Mouse (Mus musculus) naive thymus-derived CD4-positive, alpha-beta T cell, adult 2 months (primary cell): Measurements from ENCODE around the gene Mta1.

ENCODE experiments used
- DNase-seq: peaks from one replicate; pipeline ENCODE4 v3.0.0-alpha.2; 2011; ENCODE audit warnings: low read depth

Gene Mta1

GRCm38 (mm10) chr12:113149341-113149740 lies 51.3 kb downstream of the Mta1 start:
- no peak for DNase-seq

GRCm38 (mm10) chr12:113149896-113150295 lies 51.8 kb downstream of the Mta1 start:
- DNase-seq, result peak; percentile 69

- DNase-seq, result no peak
Observed at GRCm38 (mm10) chr12:113150591-113150990, 52.5 kb downstream of the Mta1 start.

GRCm38 (mm10) chr12:113151046-113151445 lies 53.0 kb downstream of the Mta1 start:
- DNase-seq, result peak; percentile 22

- no peak for DNase-seq
Observed at GRCm38 (mm10) chr12:113151661-113152271, 53.7 kb downstream of the Mta1 start.

- DNase-seq, result peak; percentile 74
Observed at GRCm38 (mm10) chr12:113152272-113152661, 54.2 kb downstream of the Mta1 start.

GRCm38 (mm10) chr12:113152991-113153525 lies 55.0 kb downstream of the Mta1 start:
- DNase-seq, result no peak

- no peak for DNase-seq
Observed at GRCm38 (mm10) chr12:113153971-113154370, 55.9 kb downstream of the Mta1 start.

GRCm38 (mm10) chr12:113154747-113155075 lies 56.6 kb downstream of the Mta1 start:
- no peak for DNase-seq

- DNase-seq, result peak; percentile 74
Observed at GRCm38 (mm10) chr12:113155076-113155771, 57.1 kb downstream of the Mta1 start.

GRCm38 (mm10) chr12:113155887-113156539 lies 57.9 kb downstream of the Mta1 start, which contains the start of gene Tedc1:
TSS of gene Tedc1 (plus strand) at chr12:113156421.
- DNase-seq, result peak; percentile 99

- DNase-seq, result no peak
Observed at GRCm38 (mm10) chr12:113156540-113156929, 58.5 kb downstream of the Mta1 start.

GRCm38 (mm10) chr12:113157002-113157401 lies 58.9 kb downstream of the Mta1 start:
- DNase-seq, result peak; percentile 17

- no peak for DNase-seq
Observed at GRCm38 (mm10) chr12:113157521-113157920, 59.4 kb downstream of the Mta1 start.

- DNase-seq, result no peak
Observed at GRCm38 (mm10) chr12:113157971-113158370, 59.9 kb downstream of the Mta1 start.

GRCm38 (mm10) chr12:113163561-113164006 lies 65.5 kb downstream of the Mta1 start:
- peak; percentile 29 for DNase-seq

GRCm38 (mm10) chr12:113168031-113168536 lies 70.0 kb downstream of the Mta1 start:
- peak; percentile 61 for DNase-seq

- DNase-seq, result no peak
Observed at GRCm38 (mm10) chr12:113176960-113177725, 79.1 kb downstream of the Mta1 start.

GRCm38 (mm10) chr12:113181020-113181419 lies 82.9 kb downstream of the Mta1 start:
- no peak for DNase-seq

GRCm38 (mm10) chr12:113184945-113185344 lies 86.9 kb downstream of the Mta1 start:
- no peak for DNase-seq

- DNase-seq, result peak; percentile 33
Observed at GRCm38 (mm10) chr12:113185442-113186291, 87.6 kb downstream of the Mta1 start, which contains the start of gene Tmem121. TSS of gene Tmem121 (plus strand) at chr12:113185930.
